ENCODE assay signal across 19 mouse cellular contexts in the genomic region with DNA sequence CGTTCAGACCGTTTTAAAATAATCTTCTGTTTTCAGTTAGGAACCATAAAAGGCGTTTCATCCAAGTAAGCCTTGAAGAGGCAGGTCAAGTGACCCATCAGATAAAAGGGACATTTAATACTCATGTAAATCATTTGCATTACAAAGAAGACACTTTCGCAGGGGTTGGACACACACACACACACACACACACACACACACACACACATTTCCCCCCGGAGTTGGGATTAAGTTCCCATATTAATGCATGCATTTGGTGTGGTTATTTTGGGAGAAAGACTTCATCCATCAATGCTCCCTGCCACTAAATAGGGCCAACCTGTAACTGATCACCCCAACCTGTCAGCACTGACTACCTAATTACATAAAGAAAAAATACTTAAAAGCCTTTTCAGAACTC. TPM values are rescaled to one million over a fixed set of nuclear protein-coding genes. Genes with fewer than 3 reads are reported as not detected.
DNase-seq lines count a peak whose midpoint lies in the region; ATAC-seq and TF ChIP-seq lines count a peak whose summit lies in the region.
"Had no signal": no experiment of that assay in that cellular context is flagged by ENCODE, and none has a peak within 500 bp of the region (broad histone marks: within the 10 kb centered on the region; RNA-seq: fewer than 3 reads in every experiment).

No protein-coding gene starts in this region.

- DNase-seq in embryo, embryonic 10.5 days (ENCODE audit: low spot score) = peak; percentile 52
- no peak for DNase-seq in embryo, embryonic 10 days (ENCODE audit: low spot score)
- DNase-seq in embryonic facial prominence, embryonic 11.5 days (ENCODE audit: low spot score) = peak; percentile 8
- DNase-seq in midbrain, embryonic 14.5 days = peak; percentile 64
- DNase-seq in lung, postnatal 36 days = no peak
- DNase-seq in cerebellum, adult 11-12 months = no peak
- no peak for DNase-seq in kidney, adult 2 months
- DNase-seq: adrenal gland, adult 8-10 months; cerebellum, adult 9-11 months; right cerebral cortex, postnatal 4 days; thymus, adult 2 months had no signal

- no peak overlapping the region for H3K9ac ChIP-seq in embryonic facial prominence, embryonic 11.5 days (replicated peaks; ENCODE audit: low read length)
- H3K9ac ChIP-seq in hindbrain, embryonic 15.5 days = no peak overlapping the region
- H3K9ac ChIP-seq in midbrain, embryonic 14.5 days (replicated peaks; ENCODE audit: low read length) = no peak overlapping the region
- H3K9ac ChIP-seq: embryonic facial prominence, embryonic 12.5 days; kidney, embryonic 15.5 days; lung, embryonic 14.5 days had no signal

- H3K9me3 ChIP-seq in embryonic facial prominence, embryonic 11.5 days (replicated peaks; ENCODE audit: control insufficient read depth, low read length) = no peaks in the 10 kb centered on the region
- H3K9me3 ChIP-seq in hindbrain, embryonic 15.5 days = no peaks in the 10 kb centered on the region
- no peaks in the 10 kb centered on the region for H3K9me3 ChIP-seq in midbrain, embryonic 14.5 days (ENCODE audit: control insufficient read depth, low read length)
- H3K9me3 ChIP-seq: embryonic facial prominence, embryonic 12.5 days; forebrain, embryonic 10.5 days; kidney, embryonic 15.5 days had no signal

- no peaks in the 10 kb centered on the region for H3K36me3 ChIP-seq in embryonic facial prominence, embryonic 11.5 days (replicated peaks; ENCODE audit: control insufficient read depth, insufficient read depth, low read depth, low read length)
- no peaks in the 10 kb centered on the region for H3K36me3 ChIP-seq in hindbrain, embryonic 15.5 days
- no peaks in the 10 kb centered on the region for H3K36me3 ChIP-seq in midbrain, embryonic 14.5 days (ENCODE audit: control insufficient read depth, insufficient read depth, low read length)
- no peaks in the 10 kb centered on the region for H3K36me3 ChIP-seq in kidney, adult 2 months (ENCODE audit: control insufficient read depth, insufficient read depth, low read length)
- H3K36me3 ChIP-seq: embryonic facial prominence, embryonic 12.5 days; forebrain, embryonic 10.5 days; kidney, embryonic 15.5 days had no signal

- no peak for TF ChIP-seq POLR2A in kidney, adult 2 months (IDR thresholded peaks at IDR 0.05; ENCODE audit: low read depth, low read length)

- WGBS in embryonic facial prominence, embryonic 11.5 days = 43% methylated on average over 5 of the region's 5 CpGs
- WGBS in hindbrain, embryonic 15.5 days = 11% methylated on average over 5 of the region's 5 CpGs
- WGBS in midbrain, embryonic 14.5 days = 2% methylated on average over 5 of the region's 5 CpGs
- 33% methylated on average over 5 of the region's 5 CpGs for WGBS in kidney, adult 2 months

- no peaks in the 10 kb centered on the region for H3K27me3 ChIP-seq in embryonic facial prominence, embryonic 11.5 days (ENCODE audit: control insufficient read depth, insufficient read depth, low read length)
- H3K27me3 ChIP-seq in hindbrain, embryonic 15.5 days = no peaks in the 10 kb centered on the region
- no peaks in the 10 kb centered on the region for H3K27me3 ChIP-seq in midbrain, embryonic 14.5 days (ENCODE audit: control insufficient read depth, insufficient read depth, low read length)
- H3K27me3 ChIP-seq in kidney, adult 2 months (replicated peaks; ENCODE audit: control insufficient read depth, insufficient read depth, low read length) = peaks cover 1% of the 10 kb centered on the region; the same call in 1 of the 2 replicates
- H3K27me3 ChIP-seq: embryonic facial prominence, embryonic 12.5 days; kidney, embryonic 15.5 days had no signal

- ATAC-seq in embryonic facial prominence, embryonic 11.5 days (replicated peaks; ENCODE audit: insufficient number of reproducible peaks, low FRiP score, low TSS enrichment, low read depth) = no peak
- no peak for ATAC-seq in hindbrain, embryonic 15.5 days (ENCODE audit: low FRiP score, low read depth)
- peak; percentile 51; the same call in 1 of the 2 replicates for ATAC-seq in midbrain, embryonic 14.5 days (ENCODE audit: low FRiP score, low TSS enrichment)
- ATAC-seq: inflammation-experienced regulatory T-cells, adult 6 months had no signal

- no peak overlapping the region for H3K27ac ChIP-seq in embryonic facial prominence, embryonic 11.5 days (replicated peaks; ENCODE audit: low read depth, low read length)
- no peak overlapping the region for H3K27ac ChIP-seq in hindbrain, embryonic 15.5 days (replicated peaks)
- no peak overlapping the region for H3K27ac ChIP-seq in midbrain, embryonic 14.5 days (replicated peaks; ENCODE audit: low read depth, low read length)
- no peak overlapping the region for H3K27ac ChIP-seq in kidney, adult 2 months (ENCODE audit: insufficient read depth, low read depth, low read length)
- H3K27ac ChIP-seq: embryonic facial prominence, embryonic 12.5 days; forebrain, embryonic 10.5 days; kidney, embryonic 15.5 days; layer of hippocampus, adult 2 months had no signal

- no peak overlapping the region for H3K4me2 ChIP-seq in embryonic facial prominence, embryonic 11.5 days (ENCODE audit: low read depth, low read length)
- H3K4me2 ChIP-seq in hindbrain, embryonic 15.5 days = peak overlapping the region; percentile 13; the same call in 1 of the 2 replicates
- H3K4me2 ChIP-seq in midbrain, embryonic 14.5 days (ENCODE audit: low read length) = peak overlapping the region; percentile 15; the same call in 1 of the 2 replicates
- H3K4me2 ChIP-seq: embryonic facial prominence, embryonic 12.5 days; kidney, embryonic 15.5 days; lung, embryonic 14.5 days had no signal

- no peak for TF ChIP-seq CTCF in kidney, adult 2 months (conservative IDR thresholded peaks at IDR 0.05; ENCODE audit: insufficient read depth, insufficient read length, low read depth, low read length)

- H3K4me1 ChIP-seq in embryonic facial prominence, embryonic 11.5 days (ENCODE audit: control insufficient read depth, insufficient read depth, low read length) = no peaks in the 10 kb centered on the region
- H3K4me1 ChIP-seq in hindbrain, embryonic 15.5 days (replicated peaks) = peaks cover 10% of the 10 kb centered on the region
- no peaks in the 10 kb centered on the region; the same call in 1 of the 2 replicates for H3K4me1 ChIP-seq in midbrain, embryonic 14.5 days (ENCODE audit: control insufficient read depth, insufficient read depth, low read length)
- H3K4me1 ChIP-seq in kidney, adult 2 months (ENCODE audit: control insufficient read depth, insufficient read depth, low read length) = no peaks in the 10 kb centered on the region
- H3K4me1 ChIP-seq: embryonic facial prominence, embryonic 12.5 days had no signal

- H3K4me3 ChIP-seq in embryonic facial prominence, embryonic 11.5 days (ENCODE audit: low read depth, low read length) = no peak overlapping the region
- no peak overlapping the region for H3K4me3 ChIP-seq in hindbrain, embryonic 15.5 days
- H3K4me3 ChIP-seq in midbrain, embryonic 14.5 days (replicated peaks; ENCODE audit: low read depth, low read length) = no peak overlapping the region
- H3K4me3 ChIP-seq in kidney, adult 2 months (ENCODE audit: insufficient read depth, low read depth, low read length) = no peak overlapping the region
- H3K4me3 ChIP-seq: embryonic facial prominence, embryonic 12.5 days; forebrain, embryonic 10.5 days; kidney, embryonic 15.5 days; layer of hippocampus, adult 2 months had no signal

RNA-seq across cellular contexts. Expression of a gene that starts 1.7 kb away (rescaled TPM):
- 2.7 and 5.3 TPM in 2 replicates for polyA plus RNA-seq in embryonic facial prominence, embryonic 11.5 days (2014; fragmentation: Nextera tagmentation; extraction: Ambion mirVana)
- 4.2 and 4.9 TPM in 2 replicates for polyA plus RNA-seq in hindbrain, embryonic 15.5 days (2015; fragmentation: Nextera tagmentation; extraction: Ambion mirVana)
- polyA plus RNA-seq in midbrain, embryonic 14.5 days (2014; fragmentation: Nextera tagmentation; extraction: Ambion mirVana) = 1.3 and 4.1 TPM in 2 replicates
- polyA plus RNA-seq in kidney, adult 2 months (2012; rRNA removed) = 7.8 TPM in 1 of 2 replicates, not detected in the other
- polyA plus RNA-seq: inflammation-experienced regulatory T-cells, adult 6 months; liver, adult 2 months had no signal

Comparison
In these comparisons a context has a peak if more than half of its experiments do, and no peak if none do; other contexts are left out.
1. DNase-seq: peak in embryo, embryonic 10.5 days (single experiment), embryonic facial prominence, embryonic 11.5 days (single experiment) and midbrain, embryonic 14.5 days (single experiment); none in embryo, embryonic 10 days (single experiment), lung, postnatal 36 days (single experiment), cerebellum, adult 11-12 months (single experiment) and kidney, adult 2 months (single experiment).